Mouse (Mus musculus) ovary, postnatal 10 days (tissue): ENCODE results near the gene Pcyt1b.

Experiments
- DNase-seq: peaks from one replicate; pipeline ENCODE4 v3.0.0; 2022; ENCODE audit warnings: low spot score

The Pcyt1b gene

DNA sequence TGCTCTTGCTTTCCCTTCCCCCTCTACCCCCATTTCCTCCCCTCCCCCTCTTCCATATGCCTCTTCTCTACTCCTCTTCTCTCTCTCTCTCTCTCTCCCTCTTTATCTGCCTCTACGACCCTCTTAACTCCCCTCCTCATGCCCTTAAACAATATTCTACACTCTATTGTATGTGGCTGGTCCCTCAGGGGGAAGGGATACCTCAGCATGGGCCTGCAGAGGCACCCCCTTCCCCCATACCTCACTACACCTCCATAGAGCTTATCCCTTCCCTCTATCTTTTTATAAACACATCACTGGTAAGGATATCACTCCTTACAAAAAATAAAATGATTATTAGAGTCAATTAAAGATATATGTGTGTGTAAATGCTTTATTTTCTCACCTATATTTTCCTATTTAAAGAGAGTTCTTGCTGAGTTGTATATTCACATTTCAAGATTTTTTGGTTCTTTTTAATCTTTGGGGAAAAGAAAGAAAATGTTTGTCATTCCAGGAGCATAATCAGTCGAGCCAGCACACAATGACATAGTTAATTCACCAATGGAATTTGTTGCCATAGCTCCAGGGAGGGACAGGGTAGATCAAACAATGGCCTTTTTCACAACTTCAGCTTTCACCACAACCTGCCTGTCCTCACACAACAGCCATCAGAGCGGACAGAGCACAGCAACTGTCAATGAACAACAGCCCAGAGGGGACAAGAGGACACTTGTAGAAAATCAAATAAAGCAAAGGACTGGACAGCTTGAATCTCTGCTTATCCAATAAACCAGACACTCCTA is at the start of gene Pcyt1b:
TSS of gene Pcyt1b (plus strand) at position 646 of the 785 bp plus-strand sequence.
- DNase-seq: no peak

GRCm38 (mm10) chrX:93630256-93630655 is 24.4 kb upstream of the Pcyt1b start:
- DNase-seq: no peak

- peak; percentile 38 for DNase-seq
Observed at GRCm38 (mm10) chrX:93631657-93632449, 22.8 kb upstream of the Pcyt1b start, which contains the start of gene Pola1. Gene Pola1 (minus strand): TSS chrX:93632155.

DNA sequence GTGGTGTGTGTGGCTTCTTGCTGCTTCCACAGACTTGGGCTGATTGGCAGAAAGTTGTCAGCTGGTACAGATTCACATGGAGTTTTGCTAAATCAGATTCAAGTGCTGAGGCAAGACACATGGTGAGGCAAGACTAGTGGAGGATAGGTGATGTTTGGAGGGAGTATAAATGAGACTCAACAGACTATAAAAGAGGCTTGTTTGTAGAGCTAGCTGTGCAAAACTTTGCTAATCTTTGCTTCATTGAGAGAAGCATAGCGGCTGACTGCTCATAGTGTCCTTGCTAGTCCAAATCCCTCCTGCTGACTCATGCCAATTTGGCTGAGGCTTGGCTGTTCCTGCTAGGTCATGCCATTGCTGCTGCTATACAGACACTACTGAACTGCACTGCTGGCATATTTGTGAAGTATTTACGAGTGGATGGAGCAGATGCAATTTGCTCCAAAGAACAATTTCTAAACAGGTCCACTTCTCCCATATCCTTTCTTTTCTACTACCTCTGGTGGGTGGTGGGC is 19.7 kb upstream of the Pcyt1b start:
- DNase-seq: no peak

DNA sequence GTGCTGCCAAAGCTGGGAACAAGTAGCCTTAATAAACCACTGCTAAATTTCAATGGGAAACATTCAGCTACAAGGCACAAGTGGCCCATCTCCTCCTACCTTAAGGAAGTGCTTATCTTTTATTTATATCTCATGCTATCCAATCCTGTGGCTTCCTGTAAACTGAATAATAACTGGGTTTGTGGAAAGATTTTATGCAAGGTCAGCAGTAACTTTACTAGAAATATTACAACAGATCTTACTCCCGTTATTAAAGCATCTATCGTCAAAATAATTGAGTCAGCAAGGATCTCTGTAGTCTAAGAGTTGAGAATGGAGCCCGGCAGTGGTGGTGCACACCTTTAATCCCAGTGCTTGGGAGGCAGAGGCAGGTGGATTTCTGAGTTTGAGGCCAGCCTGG is 11.1 kb upstream of the Pcyt1b start:
- no peak for DNase-seq

DNA sequence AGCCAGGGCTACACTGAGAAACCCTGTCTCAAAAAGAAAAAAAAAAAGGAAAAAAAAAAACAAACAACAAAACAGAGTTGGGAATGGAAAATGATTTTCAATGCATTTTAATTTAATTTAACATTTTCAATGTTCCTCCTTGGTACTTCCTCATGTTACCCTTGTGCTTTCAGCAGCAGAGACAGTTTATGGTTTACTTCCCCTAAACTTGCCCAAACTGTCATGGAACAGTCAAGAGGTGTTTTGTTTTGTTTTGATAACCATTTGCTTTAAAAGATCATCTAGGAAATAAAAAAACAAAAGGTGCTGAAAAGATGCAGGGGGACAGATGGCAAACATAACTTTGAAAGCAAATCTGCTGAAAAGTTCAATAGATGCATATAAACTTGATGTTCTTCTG is 10.6 kb upstream of the Pcyt1b start:
- no peak for DNase-seq

DNA sequence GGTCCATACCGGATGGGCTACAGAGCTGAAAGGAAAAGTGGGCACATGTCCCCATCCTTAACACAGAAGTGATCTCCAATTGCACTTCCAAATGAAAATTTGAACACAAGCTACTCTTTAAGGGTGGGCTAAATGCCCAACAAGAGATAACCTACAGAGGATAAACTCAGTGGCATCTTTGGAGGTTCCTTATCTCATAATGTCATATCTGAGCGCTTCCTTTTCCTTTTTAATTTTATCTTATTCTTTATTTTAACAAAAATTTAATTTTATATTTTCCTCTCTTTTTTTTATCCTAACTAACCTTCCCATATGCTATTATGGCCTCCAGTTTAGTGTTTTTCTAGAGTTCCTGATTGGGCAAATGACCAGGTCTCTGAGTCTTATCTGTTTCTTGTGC is 3.9 kb upstream of the Pcyt1b start:
- DNase-seq: no peak

GRCm38 (mm10) chrX:93655153-93655552 is 490 bp downstream of the Pcyt1b start:
- no peak for DNase-seq

- DNase-seq: no peak
Observed at GRCm38 (mm10) chrX:93663919-93664586, 9.4 kb downstream of the Pcyt1b start.

- DNase-seq: no peak
Observed at GRCm38 (mm10) chrX:93664787-93665186, 10.1 kb downstream of the Pcyt1b start.

DNA sequence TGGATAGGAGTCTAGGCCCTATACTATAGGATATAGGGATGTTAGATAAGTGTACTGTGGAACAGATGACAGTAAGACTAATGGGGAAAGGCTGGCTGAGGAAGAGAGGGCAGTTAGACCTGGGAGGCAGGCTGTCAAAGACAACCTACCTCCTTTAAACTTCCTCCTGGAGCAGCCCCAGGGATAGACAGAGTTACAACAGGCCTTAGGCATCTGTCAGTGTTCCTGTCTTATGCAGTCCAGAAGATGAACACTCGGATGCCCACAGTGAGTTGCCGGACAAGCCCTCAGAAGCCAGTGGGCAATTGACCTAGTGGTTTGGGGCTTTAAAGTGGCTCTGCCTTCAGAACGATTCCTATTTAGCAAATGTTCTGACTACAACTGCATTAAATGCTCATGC is 19.8 kb downstream of the Pcyt1b start:
- no peak for DNase-seq

DNA sequence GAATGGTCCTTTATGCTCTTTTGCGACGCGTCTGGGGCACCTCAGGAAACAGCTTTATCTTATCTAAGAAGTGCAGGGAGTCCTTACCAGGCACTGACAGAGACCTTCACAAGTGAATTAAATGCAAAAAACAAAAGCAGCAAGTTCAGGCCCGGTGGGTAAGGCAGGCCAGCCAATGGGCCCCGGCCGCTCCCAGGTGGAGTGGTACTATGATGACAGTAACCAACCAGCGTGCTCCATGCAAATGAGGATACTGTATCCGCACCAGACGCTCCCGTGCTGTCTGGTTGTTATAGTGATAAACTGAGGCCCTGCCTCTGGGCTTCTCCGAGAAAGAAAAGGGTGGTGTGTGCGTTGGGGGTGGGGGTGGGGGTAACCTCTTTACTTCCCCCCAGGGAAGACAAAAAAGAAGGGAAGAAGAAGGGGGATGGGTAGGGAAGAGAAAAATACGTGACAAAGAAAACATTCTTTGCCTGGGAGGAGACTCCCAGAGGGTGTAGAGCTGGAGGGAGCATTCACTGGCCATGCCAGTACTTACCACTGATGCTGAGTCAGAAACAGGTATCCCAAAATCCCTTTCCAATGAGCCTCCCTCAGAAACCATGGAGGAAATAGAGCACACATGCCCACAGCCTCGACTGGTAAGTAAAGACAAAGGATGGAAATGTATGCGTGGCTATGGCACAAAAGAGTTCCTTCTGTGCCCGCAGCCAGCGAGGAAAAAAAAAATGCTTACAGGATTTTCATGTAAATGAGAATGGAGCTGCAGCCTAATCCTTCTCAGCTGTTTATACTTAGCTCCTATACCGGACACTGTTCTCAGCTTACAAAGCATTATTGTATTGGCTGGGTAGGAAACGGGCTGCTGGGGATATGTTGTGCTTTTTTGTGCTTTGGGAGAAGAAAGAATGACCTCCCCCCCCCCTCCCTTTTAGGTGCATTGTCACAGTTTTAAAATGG is 20.5 kb downstream of the Pcyt1b start:
- DNase-seq: peak; percentile 13

GRCm38 (mm10) chrX:93676228-93676627 is 21.6 kb downstream of the Pcyt1b start:
- DNase-seq: no peak

DNA sequence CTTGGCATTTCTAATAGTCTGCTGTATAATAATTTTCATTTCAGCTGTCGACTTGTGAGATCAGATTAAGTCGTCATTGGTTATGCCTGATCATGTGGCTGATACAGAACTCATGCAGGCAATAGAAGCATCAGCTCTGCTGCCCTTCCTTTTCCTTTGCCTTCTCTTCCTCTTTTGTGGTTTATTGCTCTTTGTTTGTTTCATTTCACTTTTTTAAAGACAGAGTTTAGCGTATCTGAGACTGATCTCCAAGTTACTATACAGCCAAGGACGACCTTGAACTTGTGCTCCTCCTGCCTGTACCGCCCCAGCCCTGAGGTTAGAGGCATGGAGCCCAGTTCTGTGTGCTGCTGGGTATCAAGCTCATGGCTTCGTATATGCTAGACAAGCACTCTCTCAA is 34.6 kb downstream of the Pcyt1b start:
- no peak for DNase-seq

GRCm38 (mm10) chrX:93690672-93691071 is 36.0 kb downstream of the Pcyt1b start:
- no peak for DNase-seq

GRCm38 (mm10) chrX:93697596-93697995 is 42.9 kb downstream of the Pcyt1b start:
- DNase-seq: no peak

GRCm38 (mm10) chrX:93700528-93701225 is 46.0 kb downstream of the Pcyt1b start:
- DNase-seq: peak; percentile 2

DNA sequence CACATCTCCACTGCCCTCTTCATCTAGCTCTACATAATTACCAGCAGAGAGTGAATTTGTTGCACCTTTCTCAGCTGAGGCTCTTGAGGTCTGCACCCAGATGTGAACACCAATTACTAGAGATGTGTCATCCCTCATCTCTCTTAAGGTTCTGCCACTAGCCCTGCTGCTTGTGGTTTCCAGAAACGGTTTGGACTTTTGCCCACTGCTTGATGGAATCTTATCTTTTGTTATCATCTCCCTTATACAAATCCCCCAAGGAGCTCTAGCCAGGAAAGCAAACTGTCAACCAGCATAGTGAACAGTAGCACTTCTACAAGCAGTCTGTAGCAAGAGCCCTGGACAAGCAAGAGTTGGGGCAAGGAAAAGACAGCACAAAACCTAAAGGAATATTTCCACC is 57.9 kb downstream of the Pcyt1b start:
- DNase-seq: no peak

DNA sequence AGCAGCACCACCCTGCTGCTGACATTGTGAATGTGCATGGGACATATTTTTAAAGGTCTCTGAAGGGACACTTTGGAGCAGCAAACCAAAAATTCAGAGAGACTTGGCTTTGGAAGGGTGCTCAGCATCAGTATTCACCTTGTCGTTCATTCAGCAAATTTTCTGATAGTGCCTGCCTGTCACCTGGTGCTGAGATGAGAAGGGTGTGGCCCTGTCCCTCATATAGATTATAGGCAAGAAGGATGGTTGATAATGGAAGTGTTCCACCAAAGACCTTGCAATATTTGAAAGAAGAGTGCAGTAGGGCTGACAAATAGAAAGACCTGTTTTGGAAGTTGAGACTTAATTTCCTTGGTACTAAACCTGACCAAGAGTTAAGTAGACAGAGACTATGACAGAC is 74.9 kb downstream of the Pcyt1b start:
- no peak for DNase-seq

- DNase-seq: no peak
Observed at GRCm38 (mm10) chrX:93730854-93731253, 76.2 kb downstream of the Pcyt1b start.

DNA sequence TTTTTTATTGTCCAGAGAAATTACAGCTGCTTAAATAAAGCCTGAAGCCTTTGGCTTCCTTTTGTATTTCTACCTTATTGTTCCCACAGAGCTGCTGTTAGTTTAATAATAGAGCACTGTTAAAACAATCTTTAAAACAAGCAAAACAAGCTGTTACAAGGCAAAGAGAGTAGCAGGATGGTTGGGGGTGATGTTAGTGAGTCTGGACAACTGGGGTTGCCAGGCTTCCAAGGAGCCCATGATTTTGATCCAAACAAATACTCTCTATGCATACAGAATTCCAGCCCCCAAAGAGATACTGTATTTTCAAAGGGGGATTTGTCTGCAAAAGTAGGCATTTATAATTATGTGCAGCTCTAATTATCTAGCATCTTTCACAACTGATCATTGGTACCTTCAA is 77.7 kb downstream of the Pcyt1b start:
- DNase-seq: no peak
